Mouse (Mus musculus) CD4-positive, CD25-positive, alpha-beta regulatory T cell, adult 2 months (primary cell): ENCODE data around the gene Ghrhr.

Experiments
- DNase-seq: peaks from one replicate; pipeline ENCODE4 v3.0.0-alpha.2; 2012; ENCODE audit warnings: low read depth, low spot score

The Ghrhr gene

GRCm38 (mm10) chr6:55353711-55354445, 22.2 kb upstream of the Ghrhr start:
- DNase-seq, result no peak

GRCm38 (mm10) chr6:55354456-55355117, 21.5 kb upstream of the Ghrhr start:
- no peak for DNase-seq

- DNase-seq, result no peak
Observed at GRCm38 (mm10) chr6:55355575-55355974, 20.5 kb upstream of the Ghrhr start.

- DNase-seq, result no peak
Observed at GRCm38 (mm10) chr6:55356017-55356703, 19.9 kb upstream of the Ghrhr start.

GRCm38 (mm10) chr6:55356976-55357635, 19.0 kb upstream of the Ghrhr start:
- no peak for DNase-seq

GRCm38 (mm10) chr6:55357636-55358031, 18.5 kb upstream of the Ghrhr start:
- no peak for DNase-seq

GRCm38 (mm10) chr6:55358731-55359143, 17.4 kb upstream of the Ghrhr start:
- DNase-seq, result peak; percentile 38

GRCm38 (mm10) chr6:55362663-55363062, 13.4 kb upstream of the Ghrhr start:
- no peak for DNase-seq

- DNase-seq, result no peak
Observed at GRCm38 (mm10) chr6:55367126-55367525, 9.0 kb upstream of the Ghrhr start.

- DNase-seq, result no peak
Observed at GRCm38 (mm10) chr6:55370831-55371230, 5.3 kb upstream of the Ghrhr start.

- DNase-seq, result no peak
Observed at GRCm38 (mm10) chr6:55376511-55376910, 416 bp downstream of the Ghrhr start.

GRCm38 (mm10) chr6:55377461-55377860, 1.4 kb downstream of the Ghrhr start:
- no peak for DNase-seq

- peak; percentile 23 for DNase-seq
Observed at GRCm38 (mm10) chr6:55379641-55380335, 3.7 kb downstream of the Ghrhr start.

- DNase-seq, result no peak
Observed at GRCm38 (mm10) chr6:55381966-55382365, 5.9 kb downstream of the Ghrhr start.

GRCm38 (mm10) chr6:55383897-55384296, 7.8 kb downstream of the Ghrhr start:
- peak; percentile 46 for DNase-seq

- no peak for DNase-seq
Observed at GRCm38 (mm10) chr6:55384356-55384951, 8.4 kb downstream of the Ghrhr start.

GRCm38 (mm10) chr6:55388546-55389169, 12.6 kb downstream of the Ghrhr start:
- DNase-seq, result no peak

- DNase-seq, result no peak
Observed at GRCm38 (mm10) chr6:55389321-55389720, 13.2 kb downstream of the Ghrhr start.

- DNase-seq, result no peak
Observed at GRCm38 (mm10) chr6:55391814-55392213, 15.7 kb downstream of the Ghrhr start.

GRCm38 (mm10) chr6:55392453-55392852, 16.4 kb downstream of the Ghrhr start:
- peak; percentile 39 for DNase-seq

GRCm38 (mm10) chr6:55394854-55395253, 18.8 kb downstream of the Ghrhr start:
- no peak for DNase-seq
